Mouse (Mus musculus): ENCODE results near the gene Ctdsp2.

GRCm38 (mm10) chr10:126960496-126960895, 18.0 kb upstream of the Ctdsp2 start:
- TF ChIP-seq CTCF (IDR thresholded peaks at IDR 0.05; ENCODE audit: low read depth) (no peak), EP300 (IDR thresholded peaks at IDR 0.05; ENCODE audit: low read depth) (no peak)
